Mouse (Mus musculus) frontal cortex, postnatal 14 days (tissue): ENCODE data around the gene Thada.
A peak's percentile ranks its signal among the peaks of the same experiment; 100 is the strongest.

ENCODE experiments used
- DNase-seq, 2 experiments: peaks; one replicate each; pipeline ENCODE4 v3.0.0; 2022; ENCODE audit warnings: low spot score in 2 of 2

The Thada gene

DNA sequence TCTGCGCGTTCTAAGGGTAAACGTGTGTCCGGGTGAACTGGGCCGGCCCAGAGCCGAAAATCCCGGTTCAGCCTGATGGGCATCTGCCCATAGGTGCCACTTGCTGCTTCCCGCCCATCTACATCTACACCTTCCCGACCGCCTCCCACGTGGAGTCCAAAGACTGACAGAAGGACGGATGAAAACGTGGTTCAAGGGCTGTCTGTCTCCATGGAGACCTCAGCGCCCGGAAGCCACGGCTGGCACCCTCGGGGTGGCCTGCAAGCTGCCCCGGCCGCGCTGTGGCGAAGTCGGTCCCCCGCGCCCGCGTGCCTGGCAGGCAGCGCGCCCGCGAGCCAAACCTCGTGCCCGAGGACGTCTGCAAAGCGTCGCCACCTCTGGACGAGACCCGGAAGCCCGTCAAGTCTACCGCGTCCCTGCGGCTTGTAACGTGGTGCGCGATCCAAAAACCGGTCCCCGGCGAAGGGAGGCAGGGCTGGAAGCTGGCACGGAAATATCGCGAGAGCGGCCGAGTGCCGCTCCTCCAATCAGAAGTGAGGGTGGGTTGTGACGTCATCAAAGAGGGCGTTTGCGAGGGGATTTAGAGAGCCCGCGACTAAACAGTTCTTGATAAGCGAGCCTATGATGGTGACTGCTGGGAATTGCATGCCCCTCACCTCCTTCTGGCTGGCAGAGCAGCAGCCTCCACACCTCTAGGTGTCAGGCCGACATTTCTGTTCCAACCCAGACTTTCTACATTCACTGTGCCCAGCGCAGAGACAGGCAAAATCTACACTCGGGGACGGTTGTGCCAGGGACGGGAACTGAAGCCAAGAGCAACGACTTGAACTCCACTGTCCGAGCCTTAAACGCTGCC is at the start of gene Thada:
TSS of gene Thada (minus strand) at position 453 of the 856 bp plus-strand sequence.
- DNase-seq: peak; percentile 96 to 98

DNA sequence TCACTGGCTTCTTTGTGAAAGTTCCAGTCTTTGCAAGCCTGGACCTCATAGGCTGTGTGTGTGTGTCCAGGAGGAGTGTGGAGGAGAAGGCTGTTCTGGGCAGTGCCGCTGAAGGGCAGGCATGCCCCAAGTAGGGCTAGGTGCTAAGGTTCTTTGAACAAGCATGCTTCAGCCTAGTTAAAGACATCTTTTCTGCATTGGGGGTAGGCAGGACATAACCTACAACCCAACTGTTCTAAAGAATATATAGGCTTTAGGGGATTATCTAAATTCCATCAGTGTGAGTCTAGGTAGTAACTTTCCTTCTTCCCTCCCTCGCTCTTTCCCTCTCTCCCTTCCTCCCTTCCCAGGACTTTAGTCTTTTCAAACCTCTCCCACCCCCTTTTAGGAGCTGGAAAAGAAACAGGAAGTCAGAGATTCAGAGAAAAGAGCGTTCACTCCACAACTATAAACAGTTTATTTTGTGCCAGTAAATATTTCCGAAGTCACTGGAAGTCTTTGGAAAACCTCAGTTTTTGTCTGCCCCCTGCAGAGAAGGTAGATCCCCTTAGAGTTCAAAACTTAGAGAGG is 46.6 kb upstream of the Thada start:
- DNase-seq: no peak

DNA sequence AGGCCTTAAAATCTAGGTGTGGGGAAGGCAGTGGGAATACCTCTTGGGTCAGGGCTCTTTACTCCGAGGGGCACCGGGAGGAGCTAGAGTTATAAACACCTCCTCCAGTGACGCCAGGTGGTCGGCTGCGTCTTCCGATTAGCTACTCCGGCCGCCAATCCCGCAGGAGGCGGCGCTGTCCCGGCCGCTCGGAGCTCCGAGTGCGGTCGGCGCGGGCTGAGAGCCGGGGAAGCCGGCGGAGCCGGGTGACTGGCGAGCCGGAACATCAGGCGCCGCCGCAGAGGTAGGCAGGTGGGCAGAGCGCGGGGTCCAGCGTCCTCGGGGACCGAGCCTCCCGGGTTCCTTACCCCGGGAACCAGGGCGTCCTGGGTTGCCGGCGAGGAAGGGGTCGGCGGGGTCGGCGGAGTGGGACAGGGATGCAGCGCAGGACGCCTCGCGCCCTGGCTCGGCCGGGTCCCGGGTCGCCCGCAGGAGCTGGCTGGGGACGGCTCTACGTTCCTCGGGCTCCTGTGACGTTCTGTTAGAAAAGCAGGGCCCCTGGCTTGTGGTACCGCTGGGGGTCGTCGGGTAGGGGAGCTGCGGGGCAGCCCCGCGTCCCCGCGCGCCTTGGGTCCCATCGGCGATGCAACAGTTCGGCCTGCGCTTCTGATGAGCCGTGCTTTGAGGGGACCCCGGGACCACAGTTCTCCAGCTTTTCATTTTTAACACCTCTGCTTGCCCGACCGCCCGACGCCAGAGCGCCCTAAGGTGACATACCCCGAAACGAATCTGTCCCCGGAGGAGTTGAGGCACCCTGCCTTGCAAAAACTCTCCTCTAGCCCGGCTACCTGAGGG is 45.9 kb upstream of the Thada start, which contains the start of gene Plekhh2:
TSS of gene Plekhh2 (plus strand) at position 214 of the 834 bp plus-strand sequence.
- peak; percentile 61 to 73 for DNase-seq

DNA sequence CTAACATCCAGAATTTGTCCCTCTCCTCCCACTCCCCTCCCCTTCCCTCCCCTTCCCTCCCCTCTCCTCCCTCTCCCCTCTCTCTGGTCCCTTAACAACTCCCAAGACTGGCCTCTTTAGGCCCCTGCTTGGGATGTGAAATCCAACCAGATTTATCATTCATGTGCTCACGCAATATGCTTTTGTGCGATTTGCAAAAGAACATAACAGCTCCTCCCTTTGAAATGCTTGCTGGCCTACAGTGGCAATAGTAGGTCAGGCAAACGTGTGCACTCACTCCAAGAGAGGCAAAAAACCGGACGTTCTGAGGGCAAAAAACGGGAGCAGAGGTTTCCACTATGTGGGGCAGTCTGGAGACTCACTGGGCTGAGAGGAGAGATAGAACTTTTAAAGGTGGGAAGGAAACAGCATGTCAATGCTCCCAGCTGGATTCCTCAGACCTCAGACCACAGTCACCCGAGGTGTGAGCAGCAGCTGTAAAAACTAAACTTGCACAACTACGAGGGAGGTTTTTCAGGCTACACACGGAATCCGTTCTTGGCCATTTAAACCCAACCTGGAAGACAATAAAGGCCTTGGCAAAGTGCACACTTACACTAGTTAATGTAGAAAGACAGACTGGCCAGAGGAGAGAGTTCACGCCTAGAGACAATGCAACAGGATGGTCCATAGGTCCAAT is 45.1 kb upstream of the Thada start:
- DNase-seq: no peak

DNA sequence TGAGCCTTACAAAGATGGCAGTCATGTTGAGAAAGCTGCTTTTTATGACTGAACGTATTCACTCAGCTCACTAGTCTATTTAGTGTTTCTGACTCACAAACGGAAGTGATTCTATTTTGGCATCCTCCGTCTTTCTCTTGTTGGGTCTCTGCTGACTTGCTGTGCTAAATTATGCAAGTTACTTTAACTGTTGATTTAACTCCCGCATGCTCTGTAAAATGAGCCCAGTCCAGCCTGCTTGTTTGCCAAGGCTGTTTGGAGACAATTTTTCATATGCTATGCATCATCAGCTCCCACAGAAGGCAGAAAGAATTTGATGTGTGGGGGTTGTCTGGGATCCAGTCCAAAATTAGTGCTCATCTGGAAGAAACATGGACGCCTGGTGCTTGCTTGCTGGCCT is 44.4 kb upstream of the Thada start:
- peak in 1 of 2 experiments; percentile 27 for DNase-seq

DNA sequence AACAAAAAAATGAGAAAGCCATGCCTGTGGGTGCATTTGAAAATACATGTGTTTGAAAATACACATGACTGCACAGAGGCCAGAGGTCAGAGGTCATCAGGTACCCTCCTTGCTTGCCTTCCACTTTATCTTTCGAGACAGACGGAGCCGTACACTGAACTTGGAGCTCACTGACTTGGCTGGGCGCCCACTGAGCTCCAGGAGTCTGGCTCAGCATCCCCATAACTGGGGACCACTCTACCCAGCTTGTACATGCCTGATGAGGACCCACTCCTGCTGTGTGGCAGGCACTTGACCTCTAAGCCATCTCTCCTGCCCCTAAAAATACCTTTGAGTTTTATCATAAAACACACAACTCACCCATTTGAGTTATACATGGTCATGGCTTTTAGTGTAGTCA is 43.2 kb upstream of the Thada start:
- no peak for DNase-seq

DNA sequence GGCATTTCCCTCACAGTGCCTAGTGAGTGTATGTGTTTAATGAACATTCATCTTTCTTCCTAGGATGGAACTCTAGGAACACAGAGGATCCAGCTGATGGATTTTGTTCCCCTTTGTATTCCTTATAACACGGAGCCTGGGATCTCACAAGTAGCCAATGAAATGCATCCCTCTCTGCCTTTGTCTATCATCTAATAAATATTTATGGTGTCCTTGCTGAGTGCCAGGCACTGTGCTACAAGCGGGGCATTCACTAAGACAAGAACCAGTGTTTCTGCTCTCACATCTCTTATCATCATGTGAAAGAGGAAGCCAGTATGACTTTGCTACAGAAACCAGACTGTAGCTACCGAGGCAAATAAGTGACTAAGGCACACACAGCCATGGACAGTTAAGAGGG is 42.7 kb upstream of the Thada start:
- no peak for DNase-seq

DNA sequence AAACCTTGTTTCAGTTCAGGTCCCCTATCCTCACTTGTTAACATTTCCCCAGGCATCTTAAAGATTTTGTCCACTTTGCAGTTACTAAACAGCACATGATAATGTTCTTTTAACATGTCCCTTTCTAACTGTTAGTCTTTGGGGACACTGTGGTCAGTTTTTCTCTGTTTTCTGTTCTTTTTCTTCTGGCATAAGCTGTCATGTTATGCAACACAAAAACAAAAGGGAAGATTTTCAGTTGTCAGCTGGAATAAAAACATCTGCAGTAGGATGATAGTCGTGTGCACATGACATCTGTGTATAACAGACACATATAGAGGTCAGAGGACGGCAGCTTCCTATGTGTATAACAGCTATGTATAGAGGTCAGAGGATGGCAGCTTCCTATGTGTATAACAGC is 39.9 kb upstream of the Thada start:
- DNase-seq: no peak

DNA sequence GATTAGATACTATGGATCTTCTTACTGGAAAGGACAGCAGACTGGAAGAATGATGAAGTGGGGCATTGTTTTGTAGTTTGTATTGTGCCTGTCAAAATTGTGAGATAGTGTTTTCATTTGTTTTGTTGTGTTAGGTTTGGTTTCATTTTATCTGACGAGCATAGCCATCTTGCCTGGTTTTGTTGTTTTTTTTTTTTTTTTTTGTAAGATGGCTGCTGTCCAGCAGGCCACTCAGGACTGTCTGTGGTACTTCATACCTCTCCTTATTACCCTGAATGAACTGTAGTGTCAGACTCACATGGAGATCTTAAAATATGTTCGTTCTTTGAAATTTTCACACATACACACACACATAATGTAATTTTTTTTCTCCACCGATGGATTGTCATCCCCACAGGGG is 36.3 kb upstream of the Thada start:
- DNase-seq: no peak

DNA sequence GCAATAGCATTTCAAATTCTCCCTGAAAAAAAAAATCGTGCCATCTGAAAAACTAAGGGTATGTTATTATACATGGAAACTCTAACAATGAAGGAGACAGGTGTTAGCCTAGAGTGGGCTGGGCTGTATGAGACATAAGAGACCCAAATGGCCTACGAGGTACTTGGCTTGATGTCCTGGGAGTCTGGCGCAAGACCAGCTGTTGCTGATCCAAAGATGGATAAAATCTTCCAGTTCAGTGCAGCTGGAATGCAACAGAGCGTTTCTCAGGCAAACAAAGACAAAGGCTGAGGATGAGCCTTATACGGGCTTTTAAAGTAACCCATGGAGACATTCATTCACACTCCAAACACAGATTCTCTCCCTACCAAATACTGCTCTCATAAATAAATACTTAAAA is 32.6 kb upstream of the Thada start:
- no peak for DNase-seq

DNA sequence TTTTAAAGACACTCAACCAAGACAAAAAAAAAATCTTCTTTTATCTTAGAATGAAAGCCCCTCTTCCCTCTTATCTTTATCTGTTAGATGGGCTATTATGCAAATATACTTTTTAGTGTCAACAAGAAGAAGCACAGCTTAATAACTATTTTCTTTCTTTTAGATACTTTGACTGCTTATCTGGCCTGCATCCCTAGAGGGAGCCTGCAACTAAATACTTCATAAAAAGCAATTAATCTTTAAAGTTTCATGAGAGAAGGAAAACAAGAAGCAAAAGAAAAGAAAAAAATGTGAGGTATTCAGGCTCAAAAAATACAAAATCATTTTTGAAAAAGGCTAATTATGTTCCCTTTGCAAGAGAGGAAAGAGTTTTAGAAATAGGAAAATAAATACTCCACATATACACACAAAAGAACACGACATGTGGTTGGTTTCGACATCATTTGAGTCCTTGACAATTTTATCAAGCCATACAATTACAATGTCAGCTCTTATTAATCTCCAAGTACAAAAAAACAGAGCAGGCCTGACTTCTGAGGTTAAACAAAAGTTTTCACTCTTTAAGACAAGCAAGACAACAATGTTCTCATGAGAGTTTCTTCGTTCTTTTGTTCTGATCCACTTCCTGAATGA is 32.1 kb upstream of the Thada start:
- no peak for DNase-seq

DNA sequence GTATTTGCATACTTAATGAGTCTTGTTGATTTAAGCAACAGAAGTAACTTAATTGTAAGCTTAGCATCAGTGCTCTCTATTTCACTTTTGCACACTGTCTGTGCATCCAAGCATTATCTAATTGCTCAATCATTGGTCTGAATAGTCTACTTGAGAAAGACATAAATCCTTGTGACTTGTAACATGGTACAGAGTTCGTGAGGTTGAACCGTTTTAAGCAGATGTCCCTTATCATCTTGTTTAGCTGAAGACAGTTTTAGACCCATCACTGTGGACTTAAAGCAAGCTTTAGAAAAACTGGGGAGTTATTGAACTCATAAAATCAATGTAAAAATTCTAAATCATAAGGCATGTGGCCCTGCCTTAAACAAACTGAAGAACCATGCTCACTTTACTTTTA is 31.6 kb upstream of the Thada start:
- DNase-seq: no peak

DNA sequence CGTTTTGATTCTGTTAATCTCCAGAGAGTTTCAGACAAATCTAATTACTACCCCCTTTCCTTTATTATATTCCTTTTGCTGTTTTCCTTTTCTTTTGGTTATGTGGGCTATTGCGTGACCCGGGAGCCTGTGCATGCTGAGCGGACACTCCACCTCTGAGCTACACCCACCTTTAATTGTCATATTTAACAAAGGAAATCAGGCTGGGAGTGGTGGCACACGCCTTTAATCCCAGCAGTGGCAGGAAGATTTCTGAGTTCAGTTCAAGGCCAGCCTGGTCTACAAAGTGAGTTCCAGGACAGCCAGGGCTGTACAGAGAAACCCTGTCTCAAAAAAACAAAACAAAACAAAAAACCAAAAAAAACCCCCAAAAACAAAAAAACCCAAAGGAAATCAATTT is 31.0 kb upstream of the Thada start:
- DNase-seq: no peak

DNA sequence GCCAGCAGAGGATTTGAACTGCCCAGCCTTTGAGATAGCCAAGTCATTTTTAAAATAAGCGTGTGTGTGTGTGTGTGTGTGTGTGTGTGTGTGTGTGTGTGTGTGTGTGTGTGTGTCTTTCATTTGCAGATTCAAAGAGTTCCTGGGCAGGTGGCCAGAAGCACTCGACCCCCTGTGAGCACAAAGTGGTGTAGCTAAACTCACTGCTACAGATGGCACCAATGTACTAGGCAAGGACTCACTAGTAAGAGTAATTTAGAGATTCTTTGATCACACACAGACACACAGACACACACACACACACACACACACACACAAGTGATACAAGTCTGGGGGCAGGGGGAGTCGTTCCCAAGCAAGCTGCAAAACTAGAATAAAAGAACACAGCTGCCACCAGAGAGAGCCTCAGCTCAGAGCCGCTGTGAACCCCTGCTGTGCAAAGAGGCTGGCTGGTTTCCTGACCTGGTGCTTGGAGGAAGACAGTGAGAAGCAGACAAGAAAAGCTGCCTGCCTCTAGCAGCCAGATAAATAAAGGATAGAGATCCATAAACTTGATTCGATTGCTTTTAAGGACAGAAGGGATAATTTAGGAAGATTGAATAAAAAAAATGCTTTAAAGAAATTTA is 26.4 kb upstream of the Thada start:
- no peak for DNase-seq

DNA sequence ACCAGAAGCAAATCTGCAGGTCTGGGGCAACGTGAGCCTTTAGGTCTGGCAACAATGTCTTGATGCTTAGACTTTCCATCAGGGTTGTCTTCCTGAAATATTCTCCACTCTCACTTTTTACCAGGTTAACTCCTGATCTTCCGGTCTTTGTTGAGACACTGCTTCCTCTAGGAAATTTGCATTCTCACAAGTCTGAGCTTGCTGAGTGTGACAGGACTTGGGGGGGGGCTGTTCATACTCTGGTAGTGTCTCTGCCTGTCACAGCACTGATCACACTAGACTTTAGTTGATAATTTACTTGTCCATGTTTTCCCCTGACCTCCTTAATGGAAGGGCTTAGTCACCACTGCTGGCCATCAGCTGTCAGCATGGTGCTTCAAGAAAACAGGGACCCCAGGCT is 21.4 kb upstream of the Thada start:
- DNase-seq: no peak

DNA sequence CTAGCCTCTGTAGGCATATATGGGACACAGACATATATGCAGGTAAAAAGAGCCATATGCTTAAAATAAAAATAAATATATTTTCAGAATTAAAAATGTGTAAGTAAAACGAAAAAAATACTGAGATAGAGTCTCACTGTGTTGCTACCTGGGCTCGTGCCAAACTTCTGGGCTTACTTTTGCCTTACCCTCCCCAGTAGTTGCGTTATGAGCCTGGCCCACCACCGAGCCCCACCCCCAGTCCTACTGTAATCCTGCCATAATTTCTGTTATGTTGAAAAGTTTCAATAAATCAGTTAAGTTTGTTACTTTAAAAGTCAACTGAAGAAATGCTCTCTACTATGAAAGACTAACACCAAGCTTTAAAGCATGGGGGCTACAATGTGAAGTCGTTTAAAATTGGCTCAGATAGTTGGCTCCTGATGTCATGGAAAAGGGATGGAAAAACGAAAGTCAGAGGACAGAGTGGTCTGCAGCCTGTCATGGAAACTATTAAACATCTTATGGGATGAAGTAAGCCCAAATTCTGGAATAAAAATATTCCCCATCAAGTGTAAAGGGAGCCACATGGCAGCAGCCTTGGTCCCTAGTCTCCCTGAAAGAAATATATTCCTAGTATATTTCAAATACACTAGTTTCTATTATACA is 17.8 kb upstream of the Thada start:
- no peak for DNase-seq

DNA sequence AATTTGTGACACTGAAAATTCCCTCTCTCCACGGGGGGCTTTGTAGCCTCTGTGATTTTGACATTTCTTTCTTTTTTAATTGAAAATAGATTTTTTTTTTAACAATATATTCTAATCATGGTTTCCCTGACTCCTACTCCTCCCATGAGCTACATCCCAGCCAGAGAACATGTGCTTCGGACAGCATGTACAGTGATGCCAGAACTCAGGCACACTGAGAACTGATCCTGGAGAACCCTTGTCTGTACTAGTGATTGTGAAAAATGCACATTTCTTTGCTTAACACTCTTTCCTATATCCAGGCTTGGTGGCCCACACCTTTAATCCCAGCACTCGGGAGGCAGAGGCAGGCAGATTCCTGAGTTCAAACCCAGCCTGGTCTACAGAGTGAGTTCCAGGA is 16.8 kb upstream of the Thada start:
- no peak for DNase-seq

DNA sequence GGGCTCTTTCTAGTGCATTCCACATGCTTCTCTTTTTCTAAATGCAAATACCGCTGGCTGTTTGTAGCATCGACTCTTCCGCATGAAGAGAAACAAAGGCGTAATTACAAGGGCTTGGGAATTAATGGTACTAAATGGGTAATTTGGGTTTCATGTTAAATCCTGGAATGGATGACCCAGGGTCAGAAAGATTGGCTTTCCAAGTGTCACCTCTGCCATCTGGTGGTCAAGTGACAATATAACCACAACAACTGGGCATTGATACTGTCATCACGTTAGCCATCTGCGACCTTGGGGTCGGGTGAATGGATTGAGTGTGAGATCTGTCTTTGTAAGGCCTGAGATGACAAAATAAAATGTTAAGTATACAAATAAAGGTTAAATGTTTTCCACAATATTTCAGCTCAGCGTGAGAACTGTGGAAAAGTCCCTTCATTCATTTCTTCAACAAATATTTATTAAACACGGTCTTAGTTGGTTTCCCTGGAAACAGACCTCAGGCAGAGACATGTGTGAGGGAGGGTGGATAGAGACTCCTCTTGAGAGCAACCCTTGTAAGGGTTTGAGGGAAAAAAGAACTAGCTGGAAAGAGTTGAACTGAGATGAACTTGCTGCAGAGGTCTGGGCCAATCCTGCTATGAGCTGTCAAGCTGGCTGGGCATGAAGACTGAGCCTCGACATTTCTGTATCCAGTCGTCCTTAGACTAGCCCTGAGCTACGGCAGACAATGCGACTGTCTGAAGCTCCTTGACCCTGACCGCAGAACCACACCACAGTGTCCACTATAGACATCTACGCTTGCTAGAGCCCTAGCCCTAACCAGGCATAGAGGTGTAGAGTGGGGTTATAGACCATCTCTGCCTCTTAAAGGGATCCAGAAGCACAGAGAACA is 14.7 kb upstream of the Thada start:
- no peak for DNase-seq

DNA sequence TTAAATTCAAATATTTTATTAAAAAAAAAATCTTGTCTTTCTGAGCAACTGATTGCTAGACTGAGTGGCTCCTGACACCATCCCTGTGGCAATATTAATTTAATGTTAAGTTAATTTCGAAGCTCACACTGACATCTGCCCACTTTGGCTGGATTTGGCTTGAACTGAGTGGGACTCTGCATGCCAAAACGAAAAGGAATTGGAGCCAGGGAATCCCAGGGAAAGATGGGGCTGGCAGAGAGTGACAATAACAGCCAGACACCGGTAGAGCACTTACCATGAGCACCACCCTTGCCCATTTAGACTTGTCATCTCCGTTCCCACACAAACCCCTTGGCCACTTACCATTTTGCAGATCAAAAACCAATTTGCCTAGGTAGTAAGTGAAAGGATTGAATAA is 12.3 kb upstream of the Thada start:
- DNase-seq: no peak

DNA sequence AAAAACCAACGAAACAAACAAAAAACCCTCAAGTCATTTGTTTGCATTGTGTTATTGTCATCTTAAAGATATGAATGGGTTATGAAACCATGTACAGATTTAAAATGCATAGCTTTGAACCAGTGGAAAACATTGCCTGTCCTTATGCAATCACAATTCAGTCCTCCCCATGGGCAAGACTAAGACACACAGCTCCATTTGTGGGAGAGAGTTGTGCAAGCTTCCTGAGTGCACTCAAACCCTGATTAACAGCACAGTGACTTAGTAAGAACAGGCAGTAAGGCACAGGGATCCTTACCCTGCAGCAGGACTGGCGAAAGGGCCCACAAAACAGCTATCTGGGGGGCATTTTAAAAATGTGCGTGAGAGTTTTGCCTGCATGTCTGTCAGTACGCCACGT is 11.2 kb upstream of the Thada start:
- no peak for DNase-seq
